Mouse (Mus musculus): ENCODE results near the gene Cpne9. TPM values are rescaled to one million over a fixed set of nuclear protein-coding genes. Genes with fewer than 3 reads are reported as not detected.

Cpne9 gene
- 2.1 TPM for total RNA-seq (2023)

GRCm38 (mm10) chr6:113282101-113282802, at the start of gene Cpne9:
Cpne9 (plus strand) TSS chr6:113282307.

GRCm38 (mm10) chr6:113237542-113238270, 44.4 kb upstream of the Cpne9 start, which contains the start of gene Mtmr14:
Mtmr14 (plus strand) TSS chr6:113237843.

GRCm38 (mm10) chr6:113306986-113307349, 24.9 kb downstream of the Cpne9 start, which contains the start of gene Brpf1:
Brpf1 (plus strand) TSS chr6:113307137.

GRCm38 (mm10) chr6:113326533-113327315, 44.6 kb downstream of the Cpne9 start, which contains the start of gene Ogg1:
Ogg1 (plus strand) TSS chr6:113326972.

GRCm38 (mm10) chr6:113343177-113344092, 61.3 kb downstream of the Cpne9 start, which contains the start of gene Camk1:
Camk1 (minus strand) TSS chr6:113343984.

Other genes with a start within 250 kb of the Cpne9 start
- 46.1 TPM for gene Thumpd3, start 236.1 kb upstream of the Cpne9 start, total RNA-seq (2023)
- 106 TPM for gene Setd5, start 204.9 kb upstream of the Cpne9 start, total RNA-seq (2023)
- gene Lhfpl4, start 86.9 kb upstream of the Cpne9 start, total RNA-seq (2023): 1.2 TPM
- 35.7 TPM for gene Mtmr14, start 44.5 kb upstream of the Cpne9 start, total RNA-seq (2023)
- gene Brpf1, start 24.8 kb downstream of the Cpne9 start, total RNA-seq (2023): 60.7 TPM
- 12.5 TPM for gene Ogg1, start 44.7 kb downstream of the Cpne9 start, total RNA-seq (2023)
- 0.61 TPM for gene Camk1, start 61.7 kb downstream of the Cpne9 start, total RNA-seq (2023)
- 24.6 TPM for gene Tada3, start 95.6 kb downstream of the Cpne9 start, total RNA-seq (2023)
- 244 TPM for gene Arpc4, start 95.8 kb downstream of the Cpne9 start, total RNA-seq (2023)
- gene Ttll3, start 107.0 kb downstream of the Cpne9 start, total RNA-seq (2023): 44.0 TPM
- gene Rpusd3, start 137.0 kb downstream of the Cpne9 start, total RNA-seq (2023): 12.3 TPM
- not detected for gene Cidec, start 153.5 kb downstream of the Cpne9 start, total RNA-seq (2023)
- 20.1 TPM for gene Jagn1, start 160.3 kb downstream of the Cpne9 start, total RNA-seq (2023)
- not detected for gene Il17re, start 176.2 kb downstream of the Cpne9 start, total RNA-seq (2023)
- not detected for gene Il17rc, start 189.1 kb downstream of the Cpne9 start, total RNA-seq (2023)
- 9.8 TPM for gene Creld1, start 201.0 kb downstream of the Cpne9 start, total RNA-seq (2023)
- 0.86 TPM for gene Prrt3, start 219.6 kb downstream of the Cpne9 start, total RNA-seq (2023)
- 64.3 TPM for gene Emc3, start 249.3 kb downstream of the Cpne9 start, total RNA-seq (2023)
- 0.83 TPM for gene Fancd2, start 249.4 kb downstream of the Cpne9 start, total RNA-seq (2023)